Mouse (Mus musculus): Measurements from ENCODE around the gene Gm20388.

The Gm20388 gene

GRCm38 (mm10) chr8:120161658-120162403, 251.2 kb downstream of the Gm20388 start:
- in situ Hi-C loops (cut with MboI, MseI) = no loop called here

- in situ Hi-C loops (cut with MboI, MseI) = no loop called here
Observed at GRCm38 (mm10) chr8:120162404-120162752, 251.7 kb downstream of the Gm20388 start.

GRCm38 (mm10) chr8:120163376-120163775, 252.7 kb downstream of the Gm20388 start:
- in situ Hi-C loops (cut with MboI, MseI) = no loop called here

GRCm38 (mm10) chr8:120164026-120164425, 253.4 kb downstream of the Gm20388 start:
- in situ Hi-C loops (cut with MboI, MseI) = no loop called here

GRCm38 (mm10) chr8:120167136-120167535, 256.5 kb downstream of the Gm20388 start:
- in situ Hi-C loops (cut with MboI, MseI) = no loop called here

- in situ Hi-C loops (cut with MboI, MseI) = no loop called here
Observed at GRCm38 (mm10) chr8:120167821-120168220, 257.2 kb downstream of the Gm20388 start.

- in situ Hi-C loops (cut with MboI, MseI) = no loop called here
Observed at GRCm38 (mm10) chr8:120169119-120169518, 258.5 kb downstream of the Gm20388 start.

- in situ Hi-C loops (cut with MboI, MseI) = no loop called here
Observed at GRCm38 (mm10) chr8:120173195-120173594, 262.6 kb downstream of the Gm20388 start.

- in situ Hi-C loops (cut with MboI, MseI) = no loop called here
Observed at GRCm38 (mm10) chr8:120174606-120175005, 264.0 kb downstream of the Gm20388 start.

- in situ Hi-C loops (cut with MboI, MseI) = no loop called here
Observed at GRCm38 (mm10) chr8:120176605-120177004, 266.0 kb downstream of the Gm20388 start.

- in situ Hi-C loops (cut with MboI, MseI) = no loop called here
Observed at GRCm38 (mm10) chr8:120177318-120178123, 266.9 kb downstream of the Gm20388 start, which contains the start of gene Fam92b. Fam92b (minus strand) TSS chr8:120177466.

- in situ Hi-C loops (cut with MboI, MseI) = no loop called here
Observed at GRCm38 (mm10) chr8:120178124-120178514, 267.5 kb downstream of the Gm20388 start.

- in situ Hi-C loops (cut with MboI, MseI) = no loop called here
Observed at GRCm38 (mm10) chr8:120179027-120179431, 268.4 kb downstream of the Gm20388 start.

- in situ Hi-C loops (cut with MboI, MseI) = no loop called here
Observed at GRCm38 (mm10) chr8:120180445-120180970, 269.9 kb downstream of the Gm20388 start.

- in situ Hi-C loops (cut with MboI, MseI) = no loop called here
Observed at GRCm38 (mm10) chr8:120181274-120181673, 270.6 kb downstream of the Gm20388 start.

- in situ Hi-C loops (cut with MboI, MseI) = no loop called here
Observed at GRCm38 (mm10) chr8:120181861-120182414, 271.3 kb downstream of the Gm20388 start.

- in situ Hi-C loops (cut with MboI, MseI) = no loop called here
Observed at GRCm38 (mm10) chr8:120184366-120184765, 273.7 kb downstream of the Gm20388 start.

GRCm38 (mm10) chr8:120184850-120185792, 274.5 kb downstream of the Gm20388 start:
- in situ Hi-C loops (cut with MboI, MseI) = loop anchor here (5.0 kb wide), 1 partner anchor 122 kb away; no protein-coding TSS in a partner anchor

- in situ Hi-C loops (cut with MboI, MseI) = loop anchor here (5.0 kb wide), 1 partner anchor 121 kb away; no protein-coding TSS in a partner anchor
Observed at GRCm38 (mm10) chr8:120186454-120186853, 275.8 kb downstream of the Gm20388 start.

GRCm38 (mm10) chr8:120188510-120188909, 277.9 kb downstream of the Gm20388 start:
- in situ Hi-C loops (cut with MboI, MseI) = loop anchor here (5.0 kb wide), 1 partner anchor 119 kb away; no protein-coding TSS in a partner anchor

GRCm38 (mm10) chr8:120189440-120189839, 278.8 kb downstream of the Gm20388 start:
- in situ Hi-C loops (cut with MboI, MseI) = loop anchor here (5.0 kb wide), 1 partner anchor 118 kb away; no protein-coding TSS in a partner anchor

Measured in T-helper 1 cell (primary cell).